Mouse (Mus musculus) intestine, embryonic 14.5 days (tissue): ENCODE results near the gene Hoxc5. TPM values are rescaled to one million over a fixed set of nuclear protein-coding genes. Genes with fewer than 3 reads are reported as not detected.

Experiments used
- ATAC-seq: fragments of 200-750 bp; cut with Nextera tagmentation; replicated peaks from 2 replicates; pipeline ENCODE4 v1.8.0; 2017; ENCODE audit warnings: low read depth, moderate number of reproducible peaks, moderate TSS enrichment, moderate library complexity; ENCODE audit not compliant: low FRiP score, low TSS enrichment
- DNase-seq: peaks from one replicate; pipeline ENCODE4 v3.0.0-alpha.2; 2018; ENCODE audit warnings: low spot score
- H3K27ac ChIP-seq: fragments of 300-500 bp; sonication (generic); 2 replicates; pipeline ENCODE4 v1.5.1; 2014; ENCODE audit warnings: low read depth, mild to moderate bottlenecking, control low read depth
- H3K27me3 ChIP-seq: fragments of 300-500 bp; sonication (generic); replicated peaks from 2 replicates; pipeline ENCODE4 v1.6.1; 2014; ENCODE audit warnings: low read length, control low read depth; ENCODE audit not compliant: control insufficient read depth, insufficient read depth
- H3K36me3 ChIP-seq: fragments of 300-500 bp; sonication (generic); 2 replicates; pipeline ENCODE4 v1.6.1; 2014; ENCODE audit warnings: low read length, control low read depth; ENCODE audit not compliant: control insufficient read depth, insufficient read depth
- H3K4me1 ChIP-seq: fragments of 300-500 bp; sonication (generic); replicated peaks from 2 replicates; pipeline ENCODE4 v1.6.1; 2014; ENCODE audit warnings: low read length, control low read depth, mixed read lengths; ENCODE audit not compliant: control insufficient read depth, insufficient read depth
- H3K4me2 ChIP-seq: fragments of 300-500 bp; sonication (generic); 2 replicates; pipeline ENCODE4 v1.6.1; 2014; ENCODE audit warnings: low read length
- H3K4me3 ChIP-seq: fragments of 300-500 bp; sonication (generic); 2 replicates; pipeline ENCODE4 v1.5.1; 2014; ENCODE audit warnings: low read depth, low read length, control low read depth, mixed read lengths
- H3K9ac ChIP-seq: fragments of 300-500 bp; sonication (generic); 2 replicates; pipeline ENCODE4 v1.6.1; 2014; ENCODE audit warnings: mild to moderate bottlenecking, low read length
- H3K9me3 ChIP-seq: fragments of 300-500 bp; sonication (generic); 2 replicates; pipeline ENCODE4 v1.6.1; 2016; ENCODE audit warnings: low read length, control low read depth; ENCODE audit not compliant: control insufficient read depth
- WGBS: fragments of 180-500 bp; shearing (Covaris S2); extraction: QIAGEN DNeasy Blood & Tissue Kit; methylation state at CpG from one replicate; pipeline ENCODE4 v1.1.7; 2014; 5-methylcytosine and 5-hydroxymethylcytosine counted together
- polyA plus RNA-seq: library from polyadenylated mRNA; unstranded; fragments of >200 nt; fragmentation: Nextera tagmentation; extraction: Ambion mirVana; gene quantifications from 2 replicates; pipeline ENCODE4 v1.2.1, GENCODE M21; 2014

The Hoxc5 gene
- polyA plus RNA-seq, 1 experiment from 2014 or later, result 12.2 TPM

GRCm38 (mm10) chr15:103056396-103056795 lies 89.2 kb downstream of the Hoxc5 start:
- Histone ChIP-seq H3K9me3 (no peaks in the 10 kb centered on the region), H3K4me3 (no peak overlapping the region), H3K4me1 (peaks cover 34% of the 10 kb centered on the region), H3K9ac (no peak overlapping the region), H3K4me2 (no peak overlapping the region), H3K27ac (no peak overlapping the region), H3K36me3 (no peaks in the 10 kb centered on the region), H3K27me3 (0 out of 2 replicates have a peak, but pooled peaks cover 3% of the 10 kb centered on the region)
- 63% methylated on average over 2 of the region's 2 CpGs for WGBS
- ATAC-seq (no peak), DNase-seq (no peak)

- 0 out of 2 replicates have a peak, but pooled peaks cover 3% of the 10 kb centered on the region for H3K27me3 ChIP-seq
- peak overlapping the region; percentile 72 for H3K4me2 ChIP-seq
- no peaks in the 10 kb centered on the region for H3K36me3 ChIP-seq
- peak overlapping the region; percentile 74 for H3K9ac ChIP-seq
- H3K27ac ChIP-seq, result peak overlapping the region; percentile 96
- DNase-seq, result peak; percentile 82
- WGBS, result 16% methylated on average over 12 of the region's 12 CpGs
- peak overlapping the region; percentile 38 for H3K4me3 ChIP-seq
- peaks cover 40% of the 10 kb centered on the region for H3K4me1 ChIP-seq
- H3K9me3 ChIP-seq, result no peaks in the 10 kb centered on the region
- no peak for ATAC-seq
Measured at GRCm38 (mm10) chr15:103058715-103059114, 91.5 kb downstream of the Hoxc5 start.

- peak overlapping the region; percentile 74 for H3K9ac ChIP-seq
- H3K9me3 ChIP-seq, result no peaks in the 10 kb centered on the region
- H3K4me1 ChIP-seq, result peaks cover 40% of the 10 kb centered on the region
- 5% methylated on average over 21 of the region's 21 CpGs for WGBS
- H3K36me3 ChIP-seq, result no peaks in the 10 kb centered on the region
- ATAC-seq (no peak), DNase-seq (peak; percentile 77)
- peak overlapping the region; percentile 38 for H3K4me3 ChIP-seq
- peak overlapping the region; percentile 96 for H3K27ac ChIP-seq
- 0 out of 2 replicates have a peak, but pooled peaks cover 3% of the 10 kb centered on the region for H3K27me3 ChIP-seq
- H3K4me2 ChIP-seq, result peak overlapping the region; percentile 72
Measured at GRCm38 (mm10) chr15:103059393-103059992, 92.2 kb downstream of the Hoxc5 start.

GRCm38 (mm10) chr15:103060021-103060340 lies 92.7 kb downstream of the Hoxc5 start:
- H3K36me3 ChIP-seq, result no peaks in the 10 kb centered on the region
- H3K9me3 ChIP-seq, result no peaks in the 10 kb centered on the region
- DNase-seq (no peak), ATAC-seq (no peak)
- 14% methylated on average over 11 of the region's 11 CpGs for WGBS
- H3K4me3 ChIP-seq, result peak overlapping the region; percentile 38
- H3K4me1 ChIP-seq, result peaks cover 38% of the 10 kb centered on the region
- peak overlapping the region; percentile 96 for H3K27ac ChIP-seq
- peak overlapping the region; percentile 74 for H3K9ac ChIP-seq
- H3K4me2 ChIP-seq, result peak overlapping the region; percentile 72
- 0 out of 2 replicates have a peak, but pooled peaks cover 3% of the 10 kb centered on the region for H3K27me3 ChIP-seq

- Histone ChIP-seq H3K4me1 (peaks cover 40% of the 10 kb centered on the region), H3K9me3 (no peaks in the 10 kb centered on the region), H3K4me2 (peak overlapping the region; percentile 72), H3K9ac (peak overlapping the region; percentile 74), H3K27me3 (0 out of 2 replicates have a peak, but pooled peaks cover 3% of the 10 kb centered on the region), H3K36me3 (no peaks in the 10 kb centered on the region), H3K4me3 (peak overlapping the region; percentile 38), H3K27ac (peak overlapping the region; percentile 96)
- 5% methylated on average over 36 of the region's 36 CpGs for whole genome bisulfite sequencing
- peak; percentile 66 for ATAC-seq
- peak; percentile 84 for DNase-seq
Measured at GRCm38 (mm10) chr15:103060341-103061130, 93.3 kb downstream of the Hoxc5 start.

GRCm38 (mm10) chr15:103061131-103061825 lies 94.0 kb downstream of the Hoxc5 start:
- H3K9ac ChIP-seq, result peak overlapping the region; percentile 74
- H3K27me3 ChIP-seq, result 0 out of 2 replicates have a peak, but pooled peaks cover 3% of the 10 kb centered on the region
- no peaks in the 10 kb centered on the region for H3K36me3 ChIP-seq
- no peaks in the 10 kb centered on the region for H3K9me3 ChIP-seq
- peak overlapping the region; percentile 72 for H3K4me2 ChIP-seq
- peak; percentile 89 for DNase-seq
- ATAC-seq, result peak; percentile 68
- peaks cover 44% of the 10 kb centered on the region for H3K4me1 ChIP-seq
- H3K4me3 ChIP-seq, result peak overlapping the region; percentile 38
- peak overlapping the region; percentile 96 for H3K27ac ChIP-seq
- under 1% methylated on average over 30 of the region's 30 CpGs for WGBS

- H3K27me3 ChIP-seq, result 0 out of 2 replicates have a peak, but pooled peaks cover 5% of the 10 kb centered on the region
- H3K9ac ChIP-seq, result no peak overlapping the region; the same call in 1 of the 2 replicates
- 7% methylated on average over 2 of the region's 2 CpGs for WGBS
- H3K9me3 ChIP-seq, result no peaks in the 10 kb centered on the region
- 0 out of 2 replicates have a peak overlapping the region, but pooled peaks have one; percentile 38 for H3K4me3 ChIP-seq
- H3K4me1 ChIP-seq, result peaks cover 40% of the 10 kb centered on the region
- H3K4me2 ChIP-seq, result peak overlapping the region; percentile 72
- no peaks in the 10 kb centered on the region for H3K36me3 ChIP-seq
- peak overlapping the region; percentile 96 for H3K27ac ChIP-seq
- ATAC-seq (no peak), DNase-seq (no peak)
Measured at GRCm38 (mm10) chr15:103061988-103062387, 94.7 kb downstream of the Hoxc5 start.

GRCm38 (mm10) chr15:103065642-103066041 lies 98.4 kb downstream of the Hoxc5 start:
- WGBS, result 14% methylated on average over 7 of the region's 7 CpGs
- Histone ChIP-seq H3K36me3 (no peaks in the 10 kb centered on the region), H3K9ac (no peak overlapping the region), H3K4me1 (peaks cover 46% of the 10 kb centered on the region), H3K27me3 (0 out of 2 replicates have a peak, but pooled peaks cover 4% of the 10 kb centered on the region), H3K4me3 (no peak overlapping the region), H3K9me3 (no peaks in the 10 kb centered on the region), H3K27ac (no peak overlapping the region), H3K4me2 (no peak overlapping the region)
- ATAC-seq (0 out of 2 replicates have a peak, but pooled peaks have one; percentile 36), DNase-seq (no peak)
